ENCODE assay signal across 16 mouse cellular contexts in genomic region chr8:3463248-3463647, GRCm38 (mm10). TPM values are rescaled to one million over a fixed set of nuclear protein-coding genes. Genes with fewer than 3 reads are reported as not detected.
"Had no signal": no experiment of that assay in that cellular context is flagged by ENCODE, and none has a peak within 500 bp of the region (broad histone marks: within the 10 kb centered on the region; RNA-seq: fewer than 3 reads in every experiment).

No protein-coding gene starts in this region.

- H3K4me3 ChIP-seq: lung, embryonic 15.5 days; megakaryocyte, embryonic 14.5 days; midbrain, embryonic 13.5 days; midbrain, embryonic 15.5 days; neural tube, embryonic 12.5 days; stomach, embryonic 15.5 days had no signal

- H3K27me3 ChIP-seq: lung, embryonic 15.5 days; megakaryocyte, embryonic 14.5 days; midbrain, embryonic 13.5 days; midbrain, embryonic 15.5 days; neural tube, embryonic 12.5 days; stomach, embryonic 15.5 days had no signal

- H3K36me3 ChIP-seq: stomach, embryonic 15.5 days had no signal

- H3K9me3 ChIP-seq: lung, embryonic 15.5 days; megakaryocyte, embryonic 14.5 days; midbrain, embryonic 13.5 days; midbrain, embryonic 15.5 days; neural tube, embryonic 12.5 days; stomach, embryonic 15.5 days had no signal

- H3K4me1 ChIP-seq: stomach, embryonic 15.5 days had no signal

- H3K9ac ChIP-seq: lung, embryonic 15.5 days; midbrain, embryonic 13.5 days; midbrain, embryonic 15.5 days; neural tube, embryonic 12.5 days; stomach, embryonic 15.5 days had no signal

- ATAC-seq: lung, postnatal 0 days; midbrain, embryonic 13.5 days; midbrain, embryonic 15.5 days had no signal

- H3K4me2 ChIP-seq: lung, embryonic 15.5 days; midbrain, embryonic 11.5 days; midbrain, embryonic 13.5 days; midbrain, embryonic 15.5 days; neural tube, embryonic 12.5 days; stomach, embryonic 15.5 days had no signal

- H3K27ac ChIP-seq: lung, embryonic 15.5 days; macrophage; midbrain, embryonic 13.5 days; midbrain, embryonic 15.5 days; neural tube, embryonic 12.5 days; stomach, embryonic 15.5 days; stomach, postnatal 0 days had no signal

- DNase-seq: lung, postnatal 14 days; lung, postnatal 36 days; right cerebral cortex, postnatal 14 days; thymus, adult 2 months; thymus, postnatal 25 days; thymus, postnatal 4 days had no signal

RNA-seq across cellular contexts. Expression of gene Tex45, which starts 7.4 kb away (rescaled TPM):
- polyA plus RNA-seq: lung, embryonic 15.5 days; lung, postnatal 0 days; macrophage; neural tube, embryonic 12.5 days; stomach, embryonic 15.5 days had no signal
